Mouse (Mus musculus): ENCODE measurements around the gene Slc25a40. TPM values are rescaled to one million over a fixed set of nuclear protein-coding genes. Genes with fewer than 3 reads are reported as not detected.

Slc25a40 gene
- total and polyA plus RNA-seq, 3 experiments, result 3.2 to 6.0 TPM; not detected in 1

Other genes with a start within 250 kb of the Slc25a40 start
- 1.5 and 1.6 TPM in 2 replicates for gene Adam22, start 54.7 kb upstream of the Slc25a40 start, total RNA-seq (2012; rRNA removed)
- gene Adam22, start 54.7 kb upstream of the Slc25a40 start, polyA plus RNA-seq (2012; ENCODE audit: insufficient read depth in 1 of 2, insufficient read length in 2 of 2, low read depth in 1 of 2, low replicate concordance in 2 of 2, missing spikeins in 1 of 2), result 1 to 10 TPM in 1 of 2 experiments, not detected in 1; 1.2 TPM
- gene Dbf4, start 134 bp upstream of the Slc25a40 start, total RNA-seq (2012; rRNA removed), result 53.9 and 71.8 TPM in 2 replicates
- 10 to 100 TPM in 1 of 2 experiments, not detected in 1; 71.4 TPM for gene Dbf4, start 134 bp upstream of the Slc25a40 start, polyA plus RNA-seq (2012; ENCODE audit: insufficient read depth in 1 of 2, insufficient read length in 2 of 2, low read depth in 1 of 2, low replicate concordance in 2 of 2, missing spikeins in 1 of 2)
- gene Rundc3b, start 200.1 kb downstream of the Slc25a40 start, total RNA-seq (2012; rRNA removed), result not detected in 2 replicates
- gene Rundc3b, start 200.1 kb downstream of the Slc25a40 start, polyA plus RNA-seq (2012; ENCODE audit: insufficient read depth in 1 of 2, insufficient read length in 2 of 2, low read depth in 1 of 2, low replicate concordance in 2 of 2, missing spikeins in 1 of 2), result not detected
- gene Abcb1a, start 237.2 kb downstream of the Slc25a40 start, total RNA-seq (2012; rRNA removed), result not detected in 2 replicates
- not detected for gene Abcb1a, start 237.2 kb downstream of the Slc25a40 start, polyA plus RNA-seq (2012; ENCODE audit: insufficient read depth in 1 of 2, insufficient read length in 2 of 2, low read depth in 1 of 2, low replicate concordance in 2 of 2, missing spikeins in 1 of 2)

Data from MEL (cell line).